In genomic region chr7:126976878-126977459, GRCm38 (mm10) we compare ENCODE assay signal across 8 mouse cellular contexts. TPM values are rescaled to one million over a fixed set of nuclear protein-coding genes. Genes with fewer than 3 reads are reported as not detected.
DNase-seq lines count a peak whose midpoint lies in the region; ATAC-seq and TF ChIP-seq lines count a peak whose summit lies in the region.

No protein-coding gene starts in this region.

- H3K4me3 ChIP-seq in heart, embryonic 13.5 days = peak overlapping the region; percentile 97
- peak overlapping the region; percentile 98 for H3K4me3 ChIP-seq in hindbrain, embryonic 10.5 days
- peak overlapping the region; percentile 70 to 88 for H3K4me3 ChIP-seq in liver, embryonic 14.5 days (ENCODE audit: insufficient read depth in 1 of 2, low read depth in 2 of 2, low read length in 2 of 2)

- no peak; the same call in 1 of the 2 replicates for ATAC-seq in heart, embryonic 13.5 days (ENCODE audit: extremely low read depth, insufficient number of reproducible peaks, low FRiP score, low TSS enrichment)
- no peak for ATAC-seq in liver, embryonic 14.5 days (ENCODE audit: insufficient read depth)

- peak overlapping the region; percentile 92 for H3K27ac ChIP-seq in heart, embryonic 13.5 days (replicated peaks)
- H3K27ac ChIP-seq in hindbrain, embryonic 10.5 days = peak overlapping the region; percentile 99
- peak overlapping the region; percentile 77 for H3K27ac ChIP-seq in liver, embryonic 14.5 days

- no peak for DNase-seq in heart, postnatal 4 days
- peak; percentile 30 for DNase-seq in MN1 (ENCODE audit: low spot score)
- DNase-seq in hindbrain, embryonic 10.5 days (ENCODE audit: low spot score) = no peak
- DNase-seq in liver, embryonic 14.5 days (ENCODE audit: low read depth in 3 of 3, low spot score in 3 of 3) = peak; percentile 19 to 38 (median 23)
- no peak for DNase-seq in cerebellum, adult 11-12 months
- DNase-seq in frontal cortex, postnatal 36 days (ENCODE audit: low spot score in 2 of 2) = no peak
- DNase-seq in gastrocnemius, adult 18-20 months (ENCODE audit: low spot score) = no peak

- TF ChIP-seq CTCF in liver, embryonic 14.5 days (IDR thresholded peaks at IDR 0.05; ENCODE audit: low read depth) = no peak

- WGBS in heart, embryonic 13.5 days = 24% methylated on average over 14 of the region's 14 CpGs
- WGBS in hindbrain, embryonic 10.5 days = 28% methylated on average over 14 of the region's 14 CpGs
- 21% methylated on average over 14 of the region's 14 CpGs for WGBS in liver, embryonic 14.5 days (ENCODE audit: insufficient replicate concordance)

- peaks cover 39% of the 10 kb centered on the region for H3K36me3 ChIP-seq in heart, embryonic 13.5 days
- H3K36me3 ChIP-seq in hindbrain, embryonic 10.5 days = peaks cover 38% of the 10 kb centered on the region
- H3K36me3 ChIP-seq in liver, embryonic 14.5 days (replicated peaks; ENCODE audit: control insufficient read depth, insufficient read depth, low read depth) = peaks cover 22% of the 10 kb centered on the region

- H3K4me2 ChIP-seq in heart, embryonic 13.5 days = peak overlapping the region; percentile 92
- peak overlapping the region; percentile 77 for H3K4me2 ChIP-seq in liver, embryonic 14.5 days (ENCODE audit: low read depth)

- TF ChIP-seq EP300 in liver, embryonic 14.5 days (IDR thresholded peaks at IDR 0.05; ENCODE audit: low read depth) = no peak

- H3K9ac ChIP-seq in heart, embryonic 13.5 days = peak overlapping the region; percentile 96
- peak overlapping the region; percentile 81 for H3K9ac ChIP-seq in liver, embryonic 14.5 days (replicated peaks)

- no peaks in the 10 kb centered on the region for H3K27me3 ChIP-seq in heart, embryonic 13.5 days (replicated peaks)
- no peaks in the 10 kb centered on the region for H3K27me3 ChIP-seq in hindbrain, embryonic 10.5 days (ENCODE audit: insufficient read depth, poor library complexity, severe bottlenecking)
- H3K27me3 ChIP-seq in liver, embryonic 14.5 days (ENCODE audit: control insufficient read depth, insufficient read depth, low read length) = no peaks in the 10 kb centered on the region

- H3K9me3 ChIP-seq in heart, embryonic 13.5 days = no peaks in the 10 kb centered on the region
- no peaks in the 10 kb centered on the region for H3K9me3 ChIP-seq in hindbrain, embryonic 10.5 days
- H3K9me3 ChIP-seq in liver, embryonic 14.5 days (ENCODE audit: control insufficient read depth, low read length) = no peaks in the 10 kb centered on the region

- peaks cover 16% of the 10 kb centered on the region for H3K4me1 ChIP-seq in heart, embryonic 13.5 days
- H3K4me1 ChIP-seq in hindbrain, embryonic 10.5 days (replicated peaks) = peaks cover 27% of the 10 kb centered on the region
- peaks cover 10 to 12% of the 10 kb centered on the region in 2 experiments for H3K4me1 ChIP-seq in liver, embryonic 14.5 days (replicated peaks; ENCODE audit: control insufficient read depth in 2 of 2, insufficient read depth in 2 of 2, low read length in 1 of 2)

RNA-seq across cellular contexts. Expression of gene Cdiptos, which starts 1.1 kb away (rescaled TPM):
- polyA plus RNA-seq in heart, embryonic 13.5 days (2015; fragmentation: Nextera tagmentation; extraction: Ambion mirVana) = 0.59 and 1.7 TPM in 2 replicates
- under 1 TPM; 0.24 to 0.29 TPM for total RNA-seq in heart, postnatal 4 days (2021)
- 0.63 and 1.0 TPM in 2 replicates for polyA plus RNA-seq in hindbrain, embryonic 10.5 days (2016; fragmentation: Nextera tagmentation; extraction: Ambion mirVana)
- polyA plus RNA-seq in liver, embryonic 14.5 days (2012; rRNA removed) = 0.18 and 0.52 TPM in 2 replicates
- polyA plus RNA-seq in liver, embryonic 14.5 days (2014; fragmentation: Nextera tagmentation; extraction: Ambion mirVana) = 0.20 and 0.64 TPM in 2 replicates
- total RNA-seq in gastrocnemius, adult 18-20 months (2021) = under 1 TPM in 1 of 2 experiments, not detected in 1; 0.24 TPM

RNA-seq across cellular contexts. Expression of gene Cdipt, which starts 1.3 kb away (rescaled TPM):
- 69.5 and 79.9 TPM in 2 replicates for polyA plus RNA-seq in heart, embryonic 13.5 days (2015; fragmentation: Nextera tagmentation; extraction: Ambion mirVana)
- 10 to 100 TPM; 69.2 to 72.1 TPM for total RNA-seq in heart, postnatal 4 days (2021)
- polyA plus RNA-seq in hindbrain, embryonic 10.5 days (2016; fragmentation: Nextera tagmentation; extraction: Ambion mirVana) = 92.5 and 103 TPM in 2 replicates
- polyA plus RNA-seq in liver, embryonic 14.5 days (2012; rRNA removed) = 36.4 and 45.9 TPM in 2 replicates
- polyA plus RNA-seq in liver, embryonic 14.5 days (2014; fragmentation: Nextera tagmentation; extraction: Ambion mirVana) = 32.6 and 34.3 TPM in 2 replicates
- 10 to 100 TPM; 30.7 to 31.5 TPM for total RNA-seq in gastrocnemius, adult 18-20 months (2021)

RNA-seq across cellular contexts. Expression of gene Sez6l2, which starts 26.6 kb away (rescaled TPM):
- 0.19 and 0.73 TPM in 2 replicates for polyA plus RNA-seq in heart, embryonic 13.5 days (2015; fragmentation: Nextera tagmentation; extraction: Ambion mirVana)
- 10 to 100 TPM; 18.6 to 21.2 TPM for total RNA-seq in heart, postnatal 4 days (2021)
- polyA plus RNA-seq in hindbrain, embryonic 10.5 days (2016; fragmentation: Nextera tagmentation; extraction: Ambion mirVana) = 2.3 and 7.6 TPM in 2 replicates
- polyA plus RNA-seq in liver, embryonic 14.5 days (2012; rRNA removed) = 0.19 and 0.40 TPM in 2 replicates
- polyA plus RNA-seq in liver, embryonic 14.5 days (2014; fragmentation: Nextera tagmentation; extraction: Ambion mirVana) = not detected in 2 replicates
- 1 to 10 TPM in 1 of 2 experiments, under 1 TPM in 1; 0.87 to 1.2 TPM for total RNA-seq in gastrocnemius, adult 18-20 months (2021)

RNA-seq across cellular contexts. Expression of gene Asphd1, which starts 27.6 kb away (rescaled TPM):
- polyA plus RNA-seq in heart, embryonic 13.5 days (2015; fragmentation: Nextera tagmentation; extraction: Ambion mirVana) = 0.20 TPM in 2 replicates
- under 1 TPM in 1 of 2 experiments, not detected in 1; 0.36 TPM for total RNA-seq in heart, postnatal 4 days (2021)
- polyA plus RNA-seq in hindbrain, embryonic 10.5 days (2016; fragmentation: Nextera tagmentation; extraction: Ambion mirVana) = 0.41 and 1.2 TPM in 2 replicates
- 0.04 TPM in 1 of 2 replicates, not detected in the other for polyA plus RNA-seq in liver, embryonic 14.5 days (2012; rRNA removed)
- polyA plus RNA-seq in liver, embryonic 14.5 days (2014; fragmentation: Nextera tagmentation; extraction: Ambion mirVana) = not detected in 2 replicates
- not detected for total RNA-seq in gastrocnemius, adult 18-20 months (2021)

RNA-seq across cellular contexts. Expression of gene Mvp, which starts 37.5 kb away (rescaled TPM):
- polyA plus RNA-seq in heart, embryonic 13.5 days (2015; fragmentation: Nextera tagmentation; extraction: Ambion mirVana) = 11.2 and 11.9 TPM in 2 replicates
- 10 to 100 TPM; 27.2 to 28.4 TPM for total RNA-seq in heart, postnatal 4 days (2021)
- 5.0 and 6.1 TPM in 2 replicates for polyA plus RNA-seq in hindbrain, embryonic 10.5 days (2016; fragmentation: Nextera tagmentation; extraction: Ambion mirVana)
- 3.8 and 4.5 TPM in 2 replicates for polyA plus RNA-seq in liver, embryonic 14.5 days (2012; rRNA removed)
- polyA plus RNA-seq in liver, embryonic 14.5 days (2014; fragmentation: Nextera tagmentation; extraction: Ambion mirVana) = 5.5 and 5.6 TPM in 2 replicates
- total RNA-seq in gastrocnemius, adult 18-20 months (2021) = 10 to 100 TPM; 27.5 to 40.9 TPM

Comparison
In these comparisons a context has a peak if more than half of its experiments do, and no peak if none do; other contexts are left out.
1. DNase-seq: peak in MN1 (single experiment) and liver, embryonic 14.5 days (3 of 3); none in heart, postnatal 4 days (single experiment), hindbrain, embryonic 10.5 days (single experiment), cerebellum, adult 11-12 months (single experiment), frontal cortex, postnatal 36 days (0 of 2) and gastrocnemius, adult 18-20 months (single experiment).
2. Peak in every context shown above with its lines, with median percentiles within 50 percentile points of each other: H3K27ac ChIP-seq and H3K4me3 ChIP-seq.